Mouse (Mus musculus): Measurements from ENCODE around the gene Ctbs. TPM values are rescaled to one million over a fixed set of nuclear protein-coding genes. Genes with fewer than 3 reads are reported as not detected.

Ctbs gene
- polyA plus RNA-seq, 2 experiments = 1.7 to 5.4 TPM

- WGBS (ENCODE audit: insufficient replicate concordance) = 32% methylated on average over 5 of the region's 5 CpGs
- peak overlapping the region; percentile 99 for H3K27ac ChIP-seq
- peak overlapping the region; percentile 89 for H3K4me2 ChIP-seq (ENCODE audit: low read depth)
- peaks cover 38% of the 10 kb centered on the region for H3K36me3 ChIP-seq (replicated peaks; ENCODE audit: control insufficient read depth, insufficient read depth, low read depth)
- H3K4me1 ChIP-seq (replicated peaks; ENCODE audit: control insufficient read depth in 2 of 2, insufficient read depth in 2 of 2, low read length in 1 of 2) = peaks cover 47 to 51% of the 10 kb centered on the region in 2 experiments
- no peaks in the 10 kb centered on the region for H3K9me3 ChIP-seq (ENCODE audit: control insufficient read depth, low read length)
- no peaks in the 10 kb centered on the region for H3K27me3 ChIP-seq (ENCODE audit: control insufficient read depth, insufficient read depth, low read length)
- no peak for ATAC-seq (ENCODE audit: insufficient read depth)
- H3K9ac ChIP-seq (replicated peaks) = peak overlapping the region; percentile 100
- TF ChIP-seq CTCF (IDR thresholded peaks at IDR 0.05; ENCODE audit: low read depth) (no peak), EP300 (IDR thresholded peaks at IDR 0.05; ENCODE audit: low read depth) (no peak)
- DNase-seq (ENCODE audit: low read depth in 3 of 3, low spot score in 3 of 3) = no peak
- H3K4me3 ChIP-seq (ENCODE audit: insufficient read depth in 1 of 2, low read depth in 2 of 2, low read length in 2 of 2) = peak overlapping the region; percentile 98 to 99
These were observed 43.6 kb upstream of the Ctbs start for GRCm38 (mm10) chr3:146406007-146406341.

GRCm38 (mm10) chr3:146407086-146407721, 42.4 kb upstream of the Ctbs start:
- H3K27ac ChIP-seq = peak overlapping the region; percentile 99
- H3K27me3 ChIP-seq (ENCODE audit: control insufficient read depth, insufficient read depth, low read length) = no peaks in the 10 kb centered on the region
- H3K4me2 ChIP-seq (ENCODE audit: low read depth) = peak overlapping the region; percentile 89
- ATAC-seq (ENCODE audit: insufficient read depth) (no peak), DNase-seq (ENCODE audit: low read depth in 3 of 3, low spot score in 3 of 3) (no peak)
- H3K36me3 ChIP-seq (replicated peaks; ENCODE audit: control insufficient read depth, insufficient read depth, low read depth) = peaks cover 40% of the 10 kb centered on the region
- H3K4me3 ChIP-seq (ENCODE audit: insufficient read depth in 1 of 2, low read depth in 2 of 2, low read length in 2 of 2) = peak overlapping the region; percentile 98 to 99
- WGBS (ENCODE audit: insufficient replicate concordance) = 84% methylated on average over 16 of the region's 16 CpGs
- H3K9ac ChIP-seq (replicated peaks) = peak overlapping the region; percentile 100
- H3K9me3 ChIP-seq (ENCODE audit: control insufficient read depth, low read length) = no peaks in the 10 kb centered on the region
- H3K4me1 ChIP-seq (replicated peaks; ENCODE audit: control insufficient read depth in 2 of 2, insufficient read depth in 2 of 2, low read length in 1 of 2) = peaks cover 59 to 63% of the 10 kb centered on the region in 2 experiments
- TF ChIP-seq EP300 (IDR thresholded peaks at IDR 0.05; ENCODE audit: low read depth) (no peak), CTCF (IDR thresholded peaks at IDR 0.05; ENCODE audit: low read depth) (no peak)

GRCm38 (mm10) chr3:146410114-146410513, 39.5 kb upstream of the Ctbs start:
- WGBS (ENCODE audit: insufficient replicate concordance) = 48% methylated on average over 7 of the region's 7 CpGs
- peak in 2 of 3 experiments; percentile 37 to 54 for DNase-seq (ENCODE audit: low read depth in 3 of 3, low spot score in 3 of 3)
- no peaks in the 10 kb centered on the region for H3K9me3 ChIP-seq (ENCODE audit: control insufficient read depth, low read length)
- TF ChIP-seq EP300 (IDR thresholded peaks at IDR 0.05; ENCODE audit: low read depth) (no peak), CTCF (IDR thresholded peaks at IDR 0.05; ENCODE audit: low read depth) (peak; percentile 15; the same call in 1 of the 2 replicates)
- peak overlapping the region; percentile 19 for H3K27ac ChIP-seq
- peaks cover 53% of the 10 kb centered on the region for H3K36me3 ChIP-seq (replicated peaks; ENCODE audit: control insufficient read depth, insufficient read depth, low read depth)
- no peaks in the 10 kb centered on the region for H3K27me3 ChIP-seq (ENCODE audit: control insufficient read depth, insufficient read depth, low read length)
- peak overlapping the region; percentile 48 for H3K4me2 ChIP-seq (ENCODE audit: low read depth)
- peak overlapping the region; percentile 41; the same call in 1 of the 2 replicates for H3K9ac ChIP-seq (replicated peaks)
- peaks cover 54 to 62% of the 10 kb centered on the region in 2 experiments for H3K4me1 ChIP-seq (replicated peaks; ENCODE audit: control insufficient read depth in 2 of 2, insufficient read depth in 2 of 2, low read length in 1 of 2)
- no peak overlapping the region for H3K4me3 ChIP-seq (ENCODE audit: insufficient read depth in 1 of 2, low read depth in 2 of 2, low read length in 2 of 2)
- peak; percentile 34 for ATAC-seq (ENCODE audit: insufficient read depth)

GRCm38 (mm10) chr3:146412008-146412407, 37.6 kb upstream of the Ctbs start:
- Histone ChIP-seq H3K27me3 (ENCODE audit: control insufficient read depth, insufficient read depth, low read length) (no peaks in the 10 kb centered on the region), H3K4me1 (replicated peaks; ENCODE audit: control insufficient read depth in 2 of 2, insufficient read depth in 2 of 2, low read length in 1 of 2) (peaks cover 47 to 57% of the 10 kb centered on the region in 2 experiments), H3K9me3 (ENCODE audit: control insufficient read depth, low read length) (no peaks in the 10 kb centered on the region), H3K4me2 (ENCODE audit: low read depth) (no peak overlapping the region; the same call in 1 of the 2 replicates), H3K9ac (replicated peaks) (no peak overlapping the region), H3K4me3 (ENCODE audit: insufficient read depth in 1 of 2, low read depth in 2 of 2, low read length in 2 of 2) (no peak overlapping the region), H3K36me3 (replicated peaks; ENCODE audit: control insufficient read depth, insufficient read depth, low read depth) (peaks cover 56% of the 10 kb centered on the region), H3K27ac (no peak overlapping the region; the same call in 1 of the 2 replicates)
- WGBS (ENCODE audit: insufficient replicate concordance) = 72% methylated on average over 2 of the region's 2 CpGs
- TF ChIP-seq EP300 (IDR thresholded peaks at IDR 0.05; ENCODE audit: low read depth) (no peak), CTCF (IDR thresholded peaks at IDR 0.05; ENCODE audit: low read depth) (no peak)
- no peak for ATAC-seq (ENCODE audit: insufficient read depth)
- DNase-seq (ENCODE audit: low read depth in 3 of 3, low spot score in 3 of 3) = no peak

- peaks cover 42 to 52% of the 10 kb centered on the region in 2 experiments for H3K4me1 ChIP-seq (replicated peaks; ENCODE audit: control insufficient read depth in 2 of 2, insufficient read depth in 2 of 2, low read length in 1 of 2)
These were observed 37.1 kb upstream of the Ctbs start for GRCm38 (mm10) chr3:146412480-146412879.

More at GRCm38 (mm10) chr3:146412480-146412879, 37.1 kb upstream of the Ctbs start:
- Histone ChIP-seq H3K36me3 (replicated peaks; ENCODE audit: control insufficient read depth, insufficient read depth, low read depth) (peaks cover 56% of the 10 kb centered on the region), H3K27me3 (ENCODE audit: control insufficient read depth, insufficient read depth, low read length) (no peaks in the 10 kb centered on the region), H3K9me3 (ENCODE audit: control insufficient read depth, low read length) (no peaks in the 10 kb centered on the region), H3K9ac (replicated peaks) (no peak overlapping the region), H3K27ac (no peak overlapping the region), H3K4me3 (ENCODE audit: insufficient read depth in 1 of 2, low read depth in 2 of 2, low read length in 2 of 2) (no peak overlapping the region), H3K4me2 (ENCODE audit: low read depth) (no peak overlapping the region)
- ATAC-seq (ENCODE audit: insufficient read depth) = no peak
- no peak for TF ChIP-seq CTCF (IDR thresholded peaks at IDR 0.05; ENCODE audit: low read depth)
- no peak for TF ChIP-seq EP300 (IDR thresholded peaks at IDR 0.05; ENCODE audit: low read depth)
- DNase-seq (ENCODE audit: low read depth in 3 of 3, low spot score in 3 of 3) = no peak
- 88% methylated on average over 7 of the region's 7 CpGs for WGBS (ENCODE audit: insufficient replicate concordance)

All from liver, embryonic 14.5 days (tissue).